Mouse (Mus musculus): ENCODE results near the gene Gzmm.

Gene Gzmm

DNA sequence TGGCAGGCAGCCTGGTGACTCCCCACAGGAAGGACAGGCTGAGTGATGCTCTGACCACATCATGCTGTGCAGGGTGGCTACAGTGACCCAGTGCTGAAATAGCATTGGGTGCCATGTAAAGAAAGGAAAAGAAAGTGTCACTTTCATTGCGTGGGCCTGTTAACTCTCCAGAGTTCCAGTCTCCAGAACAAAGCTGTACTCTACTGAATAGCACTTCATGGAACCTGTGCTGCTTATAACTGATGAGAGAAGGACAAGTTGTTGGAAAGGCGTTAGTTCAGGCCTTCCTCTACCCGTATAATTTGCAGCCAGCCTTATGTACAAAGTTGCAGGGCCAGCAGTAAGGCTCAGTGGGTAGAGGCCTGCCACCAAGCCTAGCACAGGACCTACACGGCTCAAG is at the start of gene Gzmm:
Gene Gzmm, plus strand, starts transcription at position 301 of the 400 bp plus-strand sequence.
- no peak for DNase-seq (ENCODE audit: low spot score in 2 of 2)

DNA sequence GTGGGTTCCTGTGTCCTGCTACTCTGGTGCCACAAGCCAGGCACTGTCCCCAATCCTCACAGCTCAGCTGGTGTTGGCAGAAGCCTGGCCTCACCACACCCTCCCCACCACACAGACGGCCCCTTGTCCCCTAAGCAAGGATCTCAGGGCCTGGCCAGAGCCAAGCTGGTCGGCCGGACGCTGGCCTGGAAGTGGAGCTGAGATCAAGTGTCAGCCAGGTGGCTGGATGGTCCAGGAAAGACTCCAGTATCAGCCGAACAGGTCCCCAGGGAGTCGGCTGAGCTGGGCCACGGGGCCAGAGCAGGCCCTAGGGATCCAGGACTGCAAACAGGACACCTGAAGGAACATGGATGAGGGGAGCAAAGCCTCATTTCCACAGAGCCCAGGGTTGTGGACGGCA is 43.1 kb upstream of the Gzmm start, which contains the start of gene Odf3l2:
Gene Odf3l2, minus strand, starts transcription at position 28 of the 400 bp plus-strand sequence.
- no peak for DNase-seq (ENCODE audit: low spot score in 2 of 2)

DNA sequence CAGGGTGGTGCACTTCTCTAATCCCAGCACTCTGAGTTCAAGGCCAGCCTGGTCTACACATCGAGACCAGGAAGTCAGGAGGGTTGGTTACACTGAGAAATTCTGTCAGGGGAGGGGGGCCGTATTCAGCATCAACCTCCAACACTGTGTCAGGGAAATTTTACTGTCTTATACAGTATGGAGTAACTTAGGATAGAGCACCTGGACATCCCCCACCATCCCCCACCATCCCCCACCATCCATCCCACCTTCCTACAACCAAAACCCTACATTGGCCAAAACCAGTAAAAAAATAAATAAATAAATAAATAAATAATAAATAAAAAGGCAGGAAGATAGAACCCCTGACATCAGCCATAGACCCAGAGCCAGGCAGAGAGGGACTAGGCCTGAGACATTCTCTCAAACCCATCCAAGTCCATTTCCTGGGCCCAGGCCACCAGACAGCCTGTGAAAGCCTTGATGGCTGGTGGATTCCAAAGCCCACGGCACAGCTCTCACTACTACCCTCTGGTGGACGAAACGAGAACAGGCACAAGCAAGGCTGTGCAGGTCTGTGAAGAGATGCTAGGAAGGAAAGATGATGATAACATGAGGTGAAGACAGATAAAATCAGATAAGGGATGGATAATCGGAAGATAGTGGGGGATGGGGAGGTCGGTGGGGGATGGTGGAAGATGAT is 39.6 kb upstream of the Gzmm start:
- peak; percentile 58 to 65 for DNase-seq (ENCODE audit: low spot score in 2 of 2)

DNA sequence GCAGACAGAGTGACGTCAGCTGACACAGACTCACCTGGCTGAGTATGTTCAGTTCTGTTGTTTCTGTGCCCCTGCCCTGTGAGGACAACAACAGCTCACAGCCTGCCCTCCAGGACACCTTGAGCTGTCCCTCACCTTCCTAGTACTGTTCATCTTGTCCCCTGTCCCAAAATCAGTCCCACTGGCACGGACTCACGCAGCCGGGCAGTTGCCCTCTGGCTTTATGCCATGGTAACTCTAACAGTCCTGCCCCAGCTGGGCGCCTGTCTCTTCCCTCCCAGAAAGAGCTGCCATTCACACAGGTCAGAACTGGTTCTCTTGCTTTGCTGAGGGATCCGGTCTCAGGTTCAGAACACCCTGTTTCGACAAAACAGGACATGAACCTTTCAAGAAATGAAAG is 36.0 kb upstream of the Gzmm start:
- no peak for DNase-seq (ENCODE audit: low spot score in 2 of 2)

DNA sequence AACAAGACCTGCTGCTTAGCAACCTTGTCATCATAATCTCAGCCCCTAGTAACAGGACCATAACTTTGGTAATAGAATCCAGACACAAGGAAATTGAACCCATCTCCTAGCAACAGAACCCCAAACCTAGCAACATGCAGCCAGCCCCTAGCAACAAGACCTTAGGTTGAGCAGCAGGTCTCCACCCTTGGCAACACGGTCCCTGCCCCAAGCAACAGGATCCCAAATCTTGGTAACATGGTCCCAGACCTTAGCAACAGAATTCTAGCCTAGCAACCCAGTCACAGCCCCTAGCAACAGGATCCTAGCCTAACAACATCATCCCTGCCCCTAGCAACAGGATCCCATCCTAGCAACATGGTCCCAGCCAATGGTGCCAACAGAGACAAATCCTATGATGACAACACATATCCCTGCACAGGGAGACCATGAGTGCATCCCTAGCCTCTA is 33.8 kb upstream of the Gzmm start:
- DNase-seq (ENCODE audit: low spot score in 2 of 2): no peak

DNA sequence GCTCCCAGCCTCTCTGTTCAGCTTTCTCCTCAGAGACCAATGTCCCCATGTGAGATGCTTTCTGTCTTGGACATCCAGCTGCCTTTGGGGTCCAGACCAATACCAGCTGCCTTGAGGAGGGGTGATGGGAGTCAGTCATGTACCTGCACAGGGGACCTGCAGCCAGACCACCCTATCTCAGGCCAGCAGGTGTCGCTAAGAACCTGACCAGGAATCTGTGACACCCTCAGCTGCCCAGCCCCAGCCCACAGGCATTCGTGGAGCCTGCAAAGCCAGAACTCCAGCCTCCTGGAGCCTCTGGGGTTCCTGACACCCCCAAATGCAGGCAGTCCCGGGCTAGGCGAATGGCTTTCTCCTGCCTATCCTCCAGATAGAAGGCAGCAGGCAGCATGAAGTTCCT is 30.0 kb upstream of the Gzmm start:
- DNase-seq (ENCODE audit: low spot score in 2 of 2): no peak

DNA sequence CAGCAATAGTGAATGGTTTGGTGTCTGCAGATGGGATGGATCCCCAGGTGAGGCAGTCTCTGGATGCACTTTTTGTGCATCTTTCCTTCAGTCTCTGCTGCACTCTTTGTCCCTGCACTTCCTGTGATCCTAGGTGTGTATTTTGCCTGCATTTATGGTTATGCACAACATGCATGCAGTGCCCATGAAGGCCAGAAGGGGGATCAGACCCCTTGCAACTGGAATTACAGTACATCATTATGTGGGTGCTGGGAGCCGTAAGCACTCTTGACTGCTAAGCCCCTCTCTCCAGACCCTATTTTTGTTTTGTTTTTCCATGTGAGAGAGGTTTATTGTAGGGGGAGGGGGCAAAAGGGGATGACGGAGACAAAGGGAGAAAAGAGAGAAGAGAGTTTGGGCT is 28.5 kb upstream of the Gzmm start:
- DNase-seq (ENCODE audit: low spot score in 2 of 2): no peak

DNA sequence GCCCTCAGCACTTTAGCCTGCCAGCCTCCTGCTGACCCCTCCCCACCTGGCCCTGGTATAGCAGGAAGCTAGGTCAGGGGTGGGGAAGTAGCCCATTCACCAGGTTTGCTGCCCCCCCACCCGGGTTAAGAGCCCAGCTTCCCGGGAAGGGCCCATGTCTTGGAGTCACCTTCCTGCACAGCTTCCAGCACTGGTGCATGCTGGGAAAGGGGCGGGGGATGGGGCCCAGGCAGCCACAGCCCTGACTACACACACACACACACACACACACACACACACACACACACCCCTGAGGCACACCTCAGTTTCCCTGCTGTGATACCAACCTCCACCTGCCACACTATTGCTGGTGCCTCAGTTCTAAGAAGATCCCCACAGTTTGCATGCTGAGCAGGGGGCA is 27.0 kb upstream of the Gzmm start:
- no peak for DNase-seq (ENCODE audit: low spot score in 2 of 2)

DNA sequence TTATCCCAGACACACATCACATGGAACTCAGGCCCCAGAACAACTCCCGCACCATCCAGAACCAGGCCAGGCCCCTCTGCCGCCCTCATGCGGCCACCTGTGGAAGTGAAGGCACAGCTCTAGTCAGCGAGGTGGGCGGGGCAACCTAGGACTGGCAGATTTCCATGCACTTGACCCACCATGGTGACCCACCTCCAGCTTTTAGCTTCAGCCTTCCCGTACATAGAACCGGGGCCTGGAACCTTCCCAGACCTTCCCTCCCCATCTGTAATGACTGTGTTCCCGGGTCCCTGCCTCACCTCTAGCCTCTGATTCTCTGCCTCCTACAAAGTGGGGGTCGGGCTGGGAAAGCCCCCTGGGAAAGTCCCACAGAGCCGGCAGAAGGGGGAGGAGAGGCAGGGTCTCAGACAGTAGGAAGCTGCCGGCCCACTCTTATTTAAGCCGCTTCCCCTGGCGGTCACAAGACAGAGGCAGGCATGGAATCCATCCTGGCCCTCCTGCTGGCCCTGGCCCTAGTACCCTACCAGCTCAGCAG is 24.6 kb upstream of the Gzmm start, which contains the start of gene Madcam1:
Gene Madcam1, plus strand, starts transcription at position 429 of the 535 bp plus-strand sequence.
- DNase-seq (ENCODE audit: low spot score in 2 of 2): peak; percentile 32 to 60

DNA sequence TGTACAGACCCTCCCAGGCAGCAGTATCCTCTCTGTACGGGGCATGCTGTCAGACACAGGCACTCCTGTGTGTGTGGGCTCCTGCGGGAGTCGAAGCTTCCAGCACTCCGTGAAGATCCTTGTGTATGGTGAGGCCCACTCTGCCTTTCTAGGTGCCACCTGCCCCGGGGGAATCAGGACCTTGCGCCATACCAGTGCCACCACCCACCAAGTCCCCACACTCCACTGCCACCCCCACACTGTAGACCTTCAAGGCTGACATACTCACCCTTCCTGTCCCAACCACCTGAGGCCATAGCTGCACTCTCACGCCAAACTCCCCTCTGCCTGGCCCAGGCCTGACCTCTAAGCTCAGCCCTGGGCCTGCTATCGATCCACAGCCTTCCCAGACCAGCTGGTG is 23.8 kb upstream of the Gzmm start:
- DNase-seq (ENCODE audit: low spot score in 2 of 2): no peak

DNA sequence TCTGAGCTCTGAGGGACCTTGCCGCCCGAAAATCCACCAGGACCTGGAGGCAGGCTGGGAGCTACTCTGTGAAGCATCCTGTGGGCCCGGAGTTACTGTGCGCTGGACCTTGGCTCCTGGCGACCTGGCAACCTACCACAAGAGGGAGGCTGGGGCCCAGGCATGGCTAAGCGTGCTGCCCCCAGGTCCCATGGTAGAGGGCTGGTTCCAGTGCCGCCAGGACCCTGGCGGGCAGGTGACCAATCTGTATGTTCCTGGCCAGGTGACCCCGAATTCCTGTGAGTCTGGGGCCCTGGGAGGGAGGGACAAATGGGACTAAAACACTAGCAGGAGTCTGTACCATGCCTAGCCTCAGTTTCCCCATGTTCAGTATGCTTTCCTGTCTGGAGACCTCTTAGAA is 22.3 kb upstream of the Gzmm start:
- no peak for DNase-seq (ENCODE audit: low spot score in 2 of 2)

DNA sequence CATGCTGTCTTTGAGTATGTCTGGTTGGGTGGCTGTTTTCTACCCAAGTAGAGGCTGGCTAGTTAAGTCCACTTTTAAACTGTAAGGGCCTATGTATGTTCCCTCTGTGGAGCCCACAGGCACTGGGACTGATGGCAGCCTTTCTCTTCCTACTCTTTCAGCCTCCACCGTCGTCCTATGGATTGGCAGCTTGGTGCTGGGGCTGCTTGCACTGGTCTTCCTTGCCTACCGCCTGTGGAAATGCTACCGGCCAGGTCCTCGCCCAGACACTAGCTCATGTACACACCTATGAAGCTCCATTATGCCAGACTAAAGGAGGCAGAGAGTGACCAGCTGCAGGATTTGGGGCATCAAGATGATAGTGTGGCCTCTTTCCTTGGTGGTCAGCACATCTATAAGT is 20.7 kb upstream of the Gzmm start:
- DNase-seq (ENCODE audit: low spot score in 2 of 2): no peak

DNA sequence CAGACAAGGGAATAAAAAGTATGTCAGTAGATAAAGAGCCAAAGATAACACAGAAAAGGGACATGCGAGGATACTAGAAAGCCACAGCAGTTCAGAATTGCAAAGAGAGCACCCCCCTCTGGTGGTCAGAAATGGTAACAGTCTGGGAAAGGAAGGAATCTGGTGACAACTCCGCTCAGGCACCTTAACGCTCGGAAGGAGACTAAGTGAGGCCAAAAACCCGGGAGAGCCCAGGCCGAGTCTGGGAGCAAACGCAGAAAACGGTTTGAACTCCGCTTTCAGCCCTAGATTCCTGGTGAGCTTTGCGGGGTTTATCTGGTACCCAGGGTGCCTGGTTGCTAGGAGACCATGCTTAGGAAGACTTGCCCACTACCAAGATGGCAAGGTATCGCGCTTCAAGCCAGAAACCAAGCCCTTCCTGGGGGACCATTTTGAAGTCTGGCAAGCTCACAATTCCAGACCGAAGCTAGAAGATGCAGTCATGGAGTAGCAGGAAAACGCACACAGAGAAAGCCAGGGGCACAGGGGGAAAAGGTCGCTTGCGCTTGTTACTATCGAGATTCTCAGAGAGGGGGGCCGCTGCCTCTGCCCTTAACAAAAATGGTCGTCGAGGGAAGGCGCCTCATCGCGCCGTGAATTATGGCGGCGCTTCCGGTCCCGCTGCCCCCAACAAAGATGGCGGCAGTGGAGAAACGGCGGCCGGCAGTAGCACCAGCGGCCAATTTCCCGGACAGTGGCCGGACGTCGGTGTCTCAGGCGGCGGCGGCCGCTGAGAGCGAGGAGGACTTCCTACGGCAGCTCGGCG is 19.8 kb upstream of the Gzmm start, which contains the start of gene Tpgs1:
Gene Tpgs1, plus strand, starts transcription at position 599 of the 805 bp plus-strand sequence.
- DNase-seq (ENCODE audit: low spot score in 2 of 2): peak; percentile 85 to 86

DNA sequence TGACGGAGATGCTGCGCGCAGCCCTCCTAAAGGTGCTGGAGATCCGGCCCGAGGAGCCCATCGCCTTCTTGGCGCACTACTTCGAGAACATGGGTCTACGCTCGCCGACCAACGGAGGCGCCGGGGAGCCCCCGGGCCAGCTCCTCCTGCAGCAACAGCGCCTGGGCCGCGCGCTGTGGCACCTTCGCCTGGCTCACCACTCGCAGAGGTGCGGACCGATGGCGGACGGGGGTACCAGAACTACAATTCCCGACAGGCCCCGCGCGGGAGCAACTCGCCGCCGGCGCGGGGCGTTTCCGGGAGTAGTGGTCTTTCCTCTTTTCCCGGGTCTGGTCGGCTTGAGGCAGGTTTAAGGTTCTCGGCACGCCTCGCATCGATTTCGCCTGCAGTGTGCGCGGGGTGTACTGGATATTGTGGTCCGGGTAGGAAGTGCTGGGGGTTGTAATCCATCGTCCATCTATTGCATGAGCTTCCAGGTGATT is 19.2 kb upstream of the Gzmm start:
- peak; percentile 67 for DNase-seq (ENCODE audit: low spot score in 2 of 2)

DNA sequence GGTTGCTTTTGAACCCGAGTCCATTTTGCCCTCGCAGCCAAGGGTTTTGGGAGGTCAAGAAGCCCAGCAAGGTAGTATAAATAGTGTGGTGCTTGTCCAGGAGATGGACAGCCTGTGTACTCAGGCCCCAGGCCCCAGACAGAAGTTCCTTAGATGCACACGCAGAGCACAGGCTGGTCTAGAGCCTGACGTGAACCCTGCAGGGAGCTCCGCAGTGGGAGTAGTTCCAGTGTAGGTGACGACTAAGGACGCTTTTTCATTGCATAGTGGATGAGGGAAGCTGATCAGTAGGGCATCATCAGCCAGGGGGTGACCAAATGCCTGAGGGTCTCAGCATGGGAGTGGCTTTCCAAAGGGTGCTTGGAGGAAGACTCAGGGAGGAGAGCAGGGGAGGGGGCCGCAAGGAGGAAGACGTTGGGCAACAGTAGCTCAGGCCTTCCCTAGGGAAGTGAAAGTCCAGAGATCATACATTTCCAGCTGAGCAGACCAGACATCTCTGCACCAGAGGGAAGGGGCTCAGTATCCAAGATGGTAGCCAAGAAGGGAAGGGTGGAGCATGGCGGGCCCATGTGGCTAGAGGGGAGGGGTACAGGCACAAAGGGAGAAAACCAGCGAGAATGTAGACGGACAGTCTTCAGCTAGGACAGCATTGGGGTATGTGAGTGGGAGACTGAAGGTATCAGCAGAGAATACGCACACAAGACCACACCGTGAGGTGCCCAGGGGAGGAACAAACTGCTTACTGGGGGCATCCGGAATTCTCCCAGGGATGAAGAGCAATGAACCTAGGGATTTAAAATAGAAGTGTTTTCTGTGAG is 18.5 kb upstream of the Gzmm start:
- DNase-seq (ENCODE audit: low spot score in 2 of 2): no peak

DNA sequence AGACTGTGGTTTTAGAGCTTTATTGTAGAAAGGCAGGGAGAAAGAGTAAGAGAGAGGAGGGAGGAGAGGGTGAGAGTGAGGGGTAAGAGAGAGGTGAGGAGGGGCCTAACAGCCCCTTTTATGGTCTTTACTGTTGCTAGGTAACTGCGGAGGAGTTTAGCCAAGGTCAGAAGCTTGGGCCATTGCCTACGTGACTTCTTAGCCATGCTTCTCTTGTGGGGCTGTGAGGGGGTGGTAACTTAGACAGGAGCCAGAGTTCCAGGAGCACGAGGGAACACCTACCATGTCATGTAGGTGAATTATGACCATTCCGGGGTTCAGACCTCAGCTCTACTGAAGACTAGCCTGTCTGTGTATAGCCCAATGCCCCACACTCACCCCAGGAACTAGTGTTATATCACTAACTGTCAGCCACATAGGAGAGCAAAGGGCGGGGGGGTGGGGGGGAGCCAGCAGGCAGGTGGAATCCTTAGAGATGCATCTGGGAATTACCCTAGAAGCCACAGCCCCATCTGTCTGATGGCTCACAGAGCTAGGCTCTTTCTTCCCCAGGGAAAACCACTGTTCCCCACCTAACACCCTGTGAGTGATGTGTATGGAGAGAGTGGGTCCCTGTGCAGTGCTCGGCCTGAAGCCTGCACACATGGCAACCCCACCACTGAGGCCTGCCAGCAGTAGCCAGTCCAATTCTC is 17.3 kb upstream of the Gzmm start:
- no peak for DNase-seq (ENCODE audit: low spot score in 2 of 2)

DNA sequence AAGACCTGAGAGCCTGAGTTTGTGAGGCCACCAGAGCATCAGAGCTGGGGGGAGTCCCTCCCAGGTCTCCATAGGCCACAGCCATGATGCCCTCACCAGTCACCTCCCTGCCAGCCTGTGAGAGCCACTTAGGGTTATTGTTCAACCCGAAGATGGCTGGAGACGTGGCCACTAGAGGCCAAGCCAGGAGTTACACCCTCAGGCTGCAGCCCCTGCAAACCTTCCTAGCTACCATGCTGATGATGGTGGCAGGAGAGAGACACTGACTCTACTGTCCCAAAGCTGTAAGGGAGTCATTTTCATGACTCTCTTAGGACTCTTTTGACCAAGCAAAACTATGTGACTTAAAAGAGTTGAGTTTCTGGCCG is 16.7 kb upstream of the Gzmm start:
- DNase-seq (ENCODE audit: low spot score in 2 of 2): no peak

DNA sequence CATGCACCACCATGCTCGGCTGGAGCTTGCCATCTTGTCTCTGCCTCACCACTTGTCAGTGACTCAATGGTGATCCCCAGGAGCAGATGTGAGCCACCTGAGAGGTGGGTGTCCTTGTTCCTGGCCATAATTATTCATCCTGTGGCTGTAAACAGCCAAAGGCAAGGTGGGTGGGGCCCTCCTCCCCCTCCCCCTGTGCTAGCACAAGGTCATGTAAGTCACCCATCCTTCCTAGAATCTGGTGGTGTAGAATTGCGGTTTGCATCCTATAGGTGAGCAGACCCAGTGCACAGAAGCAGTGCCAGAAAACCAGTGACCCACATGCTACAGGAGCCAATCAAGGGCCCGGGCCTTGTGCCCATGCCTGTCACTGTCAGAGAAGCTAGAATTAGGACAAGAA is 15.8 kb upstream of the Gzmm start:
- DNase-seq (ENCODE audit: low spot score in 2 of 2): no peak

DNA sequence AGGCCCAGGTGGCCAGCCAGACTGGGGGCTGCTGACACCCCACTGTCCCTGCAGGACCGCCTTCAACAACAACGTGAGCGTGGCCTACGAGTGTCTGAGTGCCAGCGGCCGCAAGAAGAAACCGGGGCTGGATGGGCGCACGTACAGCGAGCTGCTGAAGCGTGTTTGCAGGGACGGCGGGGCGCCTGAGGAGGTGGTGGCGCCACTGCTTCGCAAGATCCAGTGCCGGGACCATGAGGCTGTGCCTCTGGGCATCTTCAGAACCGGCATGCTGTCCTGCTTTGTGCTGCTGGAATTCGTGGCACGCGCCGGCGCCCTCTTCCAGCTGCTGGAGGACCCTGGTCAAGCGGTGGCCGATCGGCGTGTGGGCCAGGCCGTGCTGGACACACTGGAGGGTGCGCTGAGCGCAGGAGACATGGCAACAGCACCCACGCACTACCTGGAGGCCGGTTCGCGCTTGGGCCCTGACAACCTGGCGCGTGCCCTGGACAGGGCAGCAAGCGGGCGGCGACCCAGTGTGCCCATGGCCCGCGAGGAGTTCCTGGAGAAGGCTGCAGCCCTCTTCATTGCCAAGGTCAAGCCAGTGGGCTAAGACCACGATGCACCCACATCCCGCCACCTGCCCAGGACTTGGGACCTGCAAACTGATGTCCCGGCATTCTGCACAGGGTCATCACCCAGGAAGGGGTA is 13.3 kb upstream of the Gzmm start:
- no peak for DNase-seq (ENCODE audit: low spot score in 2 of 2)

Data from urinary bladder, postnatal 36 days (tissue).